Mouse (Mus musculus): Measurements from ENCODE around the gene Myt1. TPM values are rescaled to one million over a fixed set of nuclear protein-coding genes. Genes with fewer than 3 reads are reported as not detected.
A peak's percentile ranks its signal among the peaks of the same experiment; 100 is the strongest.

Myt1 gene
- polyA plus RNA-seq, 1 experiment: not detected

- no peaks in the 10 kb centered on the region for H3K36me3 ChIP-seq (ENCODE audit: control insufficient read depth)
- TF ChIP-seq TAL1 (IDR thresholded peaks at IDR 0.05; ENCODE audit: low read length): peak; percentile 57
- no peak for TF ChIP-seq GATA1 (IDR thresholded peaks at IDR 0.05; ENCODE audit: low read length)
- no peak overlapping the region for H3K4me3 ChIP-seq (replicated peaks)
- no peaks in the 10 kb centered on the region for H3K9me3 ChIP-seq (ENCODE audit: control insufficient read depth, low read length)
- no peaks in the 10 kb centered on the region for H3K27me3 ChIP-seq (ENCODE audit: control insufficient read depth)
- peaks cover 34% of the 10 kb centered on the region for H3K4me1 ChIP-seq (ENCODE audit: control insufficient read depth)
Observed at GRCm38 (mm10) chr2:181829032-181829650, 66.0 kb downstream of the Myt1 start.

- H3K4me3 ChIP-seq (replicated peaks): no peak overlapping the region
- no peaks in the 10 kb centered on the region for H3K27me3 ChIP-seq (ENCODE audit: control insufficient read depth)
- no peaks in the 10 kb centered on the region for H3K36me3 ChIP-seq (ENCODE audit: control insufficient read depth)
- TF ChIP-seq GATA1 (IDR thresholded peaks at IDR 0.05; ENCODE audit: low read length): no peak
- TF ChIP-seq TAL1 (IDR thresholded peaks at IDR 0.05; ENCODE audit: low read length): no peak
- no peaks in the 10 kb centered on the region for H3K9me3 ChIP-seq (ENCODE audit: control insufficient read depth, low read length)
- H3K4me1 ChIP-seq (ENCODE audit: control insufficient read depth): peaks cover 46% of the 10 kb centered on the region
Observed at GRCm38 (mm10) chr2:181832745-181833144, 69.6 kb downstream of the Myt1 start.

- H3K4me3 ChIP-seq (replicated peaks): peak within 1 kb of the TSS; percentile 82
- TF ChIP-seq GATA1 (IDR thresholded peaks at IDR 0.05; ENCODE audit: low read length): no peak
- no peak for TF ChIP-seq TAL1 (IDR thresholded peaks at IDR 0.05; ENCODE audit: low read length)
- H3K27me3 ChIP-seq (ENCODE audit: control insufficient read depth): no peaks in the 10 kb centered on the region
- H3K9me3 ChIP-seq (ENCODE audit: control insufficient read depth, low read length): no peaks in the 10 kb centered on the region
- peaks cover 17% of the 10 kb centered on the region for H3K36me3 ChIP-seq (ENCODE audit: control insufficient read depth)
- peaks cover 29% of the 10 kb centered on the region for H3K4me1 ChIP-seq (ENCODE audit: control insufficient read depth)
Observed at GRCm38 (mm10) chr2:181837372-181838292, 74.5 kb downstream of the Myt1 start, which contains the start of gene Pcmtd2. Gene Pcmtd2 (plus strand): TSS chr2:181837854.

GRCm38 (mm10) chr2:181838293-181838680 is 75.2 kb downstream of the Myt1 start:
- Histone ChIP-seq H3K4me3 (replicated peaks) (peak overlapping the region; percentile 82), H3K4me1 (ENCODE audit: control insufficient read depth) (peaks cover 27% of the 10 kb centered on the region), H3K9me3 (ENCODE audit: control insufficient read depth, low read length) (no peaks in the 10 kb centered on the region), H3K27me3 (ENCODE audit: control insufficient read depth) (no peaks in the 10 kb centered on the region), H3K36me3 (ENCODE audit: control insufficient read depth) (peaks cover 23% of the 10 kb centered on the region)
- TF ChIP-seq GATA1 (IDR thresholded peaks at IDR 0.05; ENCODE audit: low read length) (no peak), TAL1 (IDR thresholded peaks at IDR 0.05; ENCODE audit: low read length) (no peak)

- Histone ChIP-seq H3K4me1 (ENCODE audit: control insufficient read depth) (peaks cover 2% of the 10 kb centered on the region), H3K27me3 (ENCODE audit: control insufficient read depth) (no peaks in the 10 kb centered on the region), H3K9me3 (ENCODE audit: control insufficient read depth, low read length) (no peaks in the 10 kb centered on the region), H3K4me3 (replicated peaks) (no peak overlapping the region), H3K36me3 (ENCODE audit: control insufficient read depth) (peaks cover 78% of the 10 kb centered on the region)
- TF ChIP-seq TAL1 (IDR thresholded peaks at IDR 0.05; ENCODE audit: low read length) (no peak), GATA1 (IDR thresholded peaks at IDR 0.05; ENCODE audit: low read length) (no peak)
Observed at GRCm38 (mm10) chr2:181845709-181846394, 82.7 kb downstream of the Myt1 start.

- H3K9me3 ChIP-seq (ENCODE audit: control insufficient read depth, low read length): no peaks in the 10 kb centered on the region
- TF ChIP-seq TAL1 (IDR thresholded peaks at IDR 0.05; ENCODE audit: low read length): no peak
- peak; percentile 46 for TF ChIP-seq GATA1 (IDR thresholded peaks at IDR 0.05; ENCODE audit: low read length)
- H3K36me3 ChIP-seq (ENCODE audit: control insufficient read depth): peaks cover 38% of the 10 kb centered on the region
- peak within 1 kb of the TSS; percentile 78 for H3K4me3 ChIP-seq (replicated peaks)
- no peaks in the 10 kb centered on the region for H3K27me3 ChIP-seq (ENCODE audit: control insufficient read depth)
- H3K4me1 ChIP-seq (ENCODE audit: control insufficient read depth): peaks cover 29% of the 10 kb centered on the region
Observed at GRCm38 (mm10) chr2:181863791-181864535, 100.8 kb downstream of the Myt1 start, which contains the start of gene Polr3k. Gene Polr3k (plus strand): TSS chr2:181864337.

- TF ChIP-seq TAL1 (IDR thresholded peaks at IDR 0.05; ENCODE audit: low read length) (no peak), GATA1 (IDR thresholded peaks at IDR 0.05; ENCODE audit: low read length) (no peak)
- Histone ChIP-seq H3K27me3 (ENCODE audit: control insufficient read depth) (no peaks in the 10 kb centered on the region), H3K4me1 (ENCODE audit: control insufficient read depth) (peaks cover 27% of the 10 kb centered on the region)
Observed at GRCm38 (mm10) chr2:181864536-181864860, 101.4 kb downstream of the Myt1 start.

GRCm38 (mm10) chr2:181866931-181867330 is 103.8 kb downstream of the Myt1 start:
- Histone ChIP-seq H3K36me3 (ENCODE audit: control insufficient read depth) (peaks cover 53% of the 10 kb centered on the region), H3K9me3 (ENCODE audit: control insufficient read depth, low read length) (no peaks in the 10 kb centered on the region), H3K4me1 (ENCODE audit: control insufficient read depth) (peaks cover 27% of the 10 kb centered on the region), H3K27me3 (ENCODE audit: control insufficient read depth) (no peaks in the 10 kb centered on the region), H3K4me3 (replicated peaks) (no peak overlapping the region)
- TF ChIP-seq TAL1 (IDR thresholded peaks at IDR 0.05; ENCODE audit: low read length) (no peak), GATA1 (IDR thresholded peaks at IDR 0.05; ENCODE audit: low read length) (no peak)

More at GRCm38 (mm10) chr2:181864536-181864860, 101.4 kb downstream of the Myt1 start:
- Histone ChIP-seq H3K4me3 (replicated peaks) (peak overlapping the region; percentile 78), H3K36me3 (ENCODE audit: control insufficient read depth) (peaks cover 40% of the 10 kb centered on the region), H3K9me3 (ENCODE audit: control insufficient read depth, low read length) (no peaks in the 10 kb centered on the region)

Data from erythroblast, embryonic 14.5 days (primary cell).